30 mouse cellular contexts compared by ENCODE assay signal in genomic region chr5:106512423-106513089, GRCm38 (mm10). TPM values are rescaled to one million over a fixed set of nuclear protein-coding genes. Genes with fewer than 3 reads are reported as not detected.
DNase-seq lines count a peak whose midpoint lies in the region; ATAC-seq and TF ChIP-seq lines count a peak whose summit lies in the region.
"Had no signal": no experiment of that assay in that cellular context is flagged by ENCODE, and none has a peak within 500 bp of the region (broad histone marks: within the 10 kb centered on the region; RNA-seq: fewer than 3 reads in every experiment).

No protein-coding gene starts in this region.

- no peak overlapping the region for H3K27ac ChIP-seq in forebrain, embryonic 14.5 days (ENCODE audit: low read depth, low read length)
- no peak overlapping the region for H3K27ac ChIP-seq in forebrain, embryonic 12.5 days
- H3K27ac ChIP-seq in left cerebral cortex, adult 2 months = no peak overlapping the region
- H3K27ac ChIP-seq: embryonic facial prominence, embryonic 12.5 days; gastrocnemius, adult 2 months; heart, embryonic 10.5 days; kidney, embryonic 15.5 days; limb, embryonic 15.5 days; liver, embryonic 14.5 days had no signal

- H3K36me3 ChIP-seq in forebrain, embryonic 14.5 days (ENCODE audit: control insufficient read depth, insufficient read depth, low read length) = no peaks in the 10 kb centered on the region
- H3K36me3 ChIP-seq in forebrain, embryonic 12.5 days (replicated peaks) = no peaks in the 10 kb centered on the region
- H3K36me3 ChIP-seq: embryonic facial prominence, embryonic 12.5 days; heart, embryonic 10.5 days; kidney, embryonic 15.5 days; limb, embryonic 15.5 days had no signal

- no peak for TF ChIP-seq CTCF in left cerebral cortex, adult 2 months (IDR thresholded peaks at IDR 0.05)

- ATAC-seq in forebrain, embryonic 14.5 days = peak; percentile 74
- no peak for ATAC-seq in forebrain, embryonic 12.5 days (ENCODE audit: low FRiP score)
- ATAC-seq: activated CD4-positive, CD25-positive, alpha-beta regulatory T cell, adult 4 months; intestine, postnatal 0 days; midbrain, embryonic 16.5 days had no signal

- H3K9ac ChIP-seq in forebrain, embryonic 14.5 days (ENCODE audit: low read length) = no peak overlapping the region
- H3K9ac ChIP-seq in forebrain, embryonic 12.5 days = no peak overlapping the region
- H3K9ac ChIP-seq: embryonic facial prominence, embryonic 12.5 days; kidney, embryonic 15.5 days; limb, embryonic 15.5 days; liver, embryonic 14.5 days; lung, embryonic 14.5 days had no signal

- no peaks in the 10 kb centered on the region for H3K27me3 ChIP-seq in forebrain, embryonic 14.5 days (replicated peaks; ENCODE audit: control insufficient read depth, insufficient read depth, low read length)
- peaks cover 10% of the 10 kb centered on the region; the same call in 1 of the 2 replicates for H3K27me3 ChIP-seq in forebrain, embryonic 12.5 days
- H3K27me3 ChIP-seq: CH12.LX; embryonic facial prominence, embryonic 12.5 days; limb, embryonic 15.5 days had no signal

- intact Hi-C loops in left cerebral cortex, postnatal 4 days (cut with DNase I) = no loop called here
- intact Hi-C loops in left cerebral cortex, adult 2 months (cut with DNase I) = no loop called here

- WGBS in forebrain, embryonic 14.5 days = 46% methylated on average over 7 of the region's 7 CpGs
- 82% methylated on average over 7 of the region's 7 CpGs for WGBS in forebrain, embryonic 12.5 days

- H3K4me2 ChIP-seq in forebrain, embryonic 14.5 days (ENCODE audit: low read length) = no peak overlapping the region
- no peak overlapping the region for H3K4me2 ChIP-seq in forebrain, embryonic 12.5 days
- H3K4me2 ChIP-seq: embryonic facial prominence, embryonic 12.5 days; kidney, embryonic 15.5 days; limb, embryonic 15.5 days; lung, embryonic 14.5 days had no signal

- H3K4me3 ChIP-seq in forebrain, embryonic 14.5 days (ENCODE audit: low read depth, low read length) = no peak overlapping the region
- no peak overlapping the region for H3K4me3 ChIP-seq in forebrain, embryonic 12.5 days (replicated peaks)
- no peak overlapping the region for H3K4me3 ChIP-seq in left cerebral cortex, adult 2 months
- H3K4me3 ChIP-seq: embryonic facial prominence, embryonic 12.5 days; erythroblast, embryonic 14.5 days; gastrocnemius, adult 2 months; heart, embryonic 10.5 days; kidney, embryonic 15.5 days; limb, embryonic 15.5 days had no signal

- H3K4me1 ChIP-seq in forebrain, embryonic 14.5 days (ENCODE audit: control insufficient read depth, insufficient read depth, low read length) = peaks cover 9% of the 10 kb centered on the region; the same call in 1 of the 2 replicates
- no peaks in the 10 kb centered on the region for H3K4me1 ChIP-seq in forebrain, embryonic 12.5 days
- H3K4me1 ChIP-seq: embryonic facial prominence, embryonic 12.5 days; heart, embryonic 10.5 days; kidney, embryonic 15.5 days; limb, embryonic 15.5 days had no signal

- H3K9me3 ChIP-seq in forebrain, embryonic 14.5 days (replicated peaks; ENCODE audit: control insufficient read depth, low read length) = no peaks in the 10 kb centered on the region
- H3K9me3 ChIP-seq in forebrain, embryonic 12.5 days = no peaks in the 10 kb centered on the region
- H3K9me3 ChIP-seq: embryonic facial prominence, embryonic 12.5 days; heart, embryonic 10.5 days; kidney, embryonic 15.5 days; limb, embryonic 15.5 days had no signal

- peak; percentile 80 for DNase-seq in forebrain, embryonic 14.5 days (ENCODE audit: low spot score)
- peak; percentile 85 for DNase-seq in left cerebral cortex, postnatal 4 days
- no peak for DNase-seq in left cerebral cortex, adult 2 months (ENCODE audit: extremely low spot score in 1 of 2, low spot score in 2 of 2)
- DNase-seq in brain, embryonic 18.5 days (ENCODE audit: low read depth, low spot score) = peak; percentile 28
- DNase-seq in kidney, postnatal 14 days = no peak
- DNase-seq in kidney, adult 8-10 months = no peak
- DNase-seq: adrenal gland, adult 8-10 months; B cell, adult 2 months; cerebellum, adult 9-10 months; gastrocnemius, adult 2 months; kidney, postnatal 4 days; layer of hippocampus, adult 9-11 months; lung, embryonic 14.5 days; thymus, postnatal 14 days had no signal

RNA-seq across cellular contexts. Expression of gene Barhl2, which starts 54.6 kb away (rescaled TPM):
- polyA plus RNA-seq in forebrain, embryonic 14.5 days (2014; fragmentation: Nextera tagmentation; extraction: Ambion mirVana) = 1.9 and 2.0 TPM in 2 replicates
- polyA plus RNA-seq in forebrain, embryonic 12.5 days (2016; fragmentation: Nextera tagmentation; extraction: Ambion mirVana) = 6.2 and 7.6 TPM in 2 replicates
- total RNA-seq in left cerebral cortex, postnatal 4 days (2021) = 1 to 10 TPM in 1 of 2 experiments, under 1 TPM in 1; 0.84 to 2.5 TPM
- total RNA-seq in left cerebral cortex, adult 2 months (2021) = under 1 TPM; 0.82 to 0.95 TPM
- total RNA-seq: adrenal gland, adult 8-10 months; CH12.LX; gastrocnemius, adult 2 months; hematopoietic stem cell, adult 5-6 weeks had no signal
- polyA plus RNA-seq: activated CD4-positive, CD25-positive, alpha-beta regulatory T cell, adult 4 months; cortical plate, adult 2 months; embryonic facial prominence, embryonic 12.5 days; erythroblast, embryonic 14.5 days; gonadal fat pad, adult 2 months; heart, embryonic 10.5 days; heart, embryonic 16.5 days; intestine, postnatal 0 days; kidney, embryonic 15.5 days; limb, embryonic 15.5 days; lung, embryonic 14.5 days; stomach, embryonic 14.5 days had no signal

Comparison
In these comparisons a context has a peak if more than half of its experiments do, and no peak if none do; other contexts are left out.
1. DNase-seq: peak in forebrain, embryonic 14.5 days (single experiment), left cerebral cortex, postnatal 4 days (single experiment) and brain, embryonic 18.5 days (single experiment); none in left cerebral cortex, adult 2 months (0 of 2), kidney, postnatal 14 days (single experiment) and kidney, adult 8-10 months (0 of 2).